Mouse (Mus musculus) myocyte (in vitro differentiated cells): ENCODE results near the gene Cers3. TPM values are rescaled to one million over a fixed set of nuclear protein-coding genes. Genes with fewer than 3 reads are reported as not detected.

Source experiments
- H3K27me3 ChIP-seq: one replicate; pipeline ENCODE4 v1.6.1; 2011; ENCODE audit not compliant: control insufficient read depth, insufficient read depth, insufficient read length
- H3K36me3 ChIP-seq: one replicate; pipeline ENCODE4 v1.6.1; 2011; ENCODE audit not compliant: control insufficient read depth, insufficient read depth
- H3K4me2 ChIP-seq: one replicate; pipeline ENCODE4 v1.6.1; 2011; ENCODE audit warnings: low read depth, control low read depth
- H3K4me3 ChIP-seq: one replicate; pipeline ENCODE4 v1.5.1; 2011; ENCODE audit warnings: mild to moderate bottlenecking, control low read depth, moderate library complexity
- H3K79me2 ChIP-seq: one replicate; pipeline ENCODE4 v1.6.1; 2011; ENCODE audit not compliant: control insufficient read depth, insufficient read depth
- H3ac ChIP-seq: one replicate; pipeline ENCODE4 v1.6.1; 2011; ENCODE audit not compliant: control insufficient read depth, insufficient read length
- CEBPB ChIP-seq: IDR thresholded peaks from 2 replicates; pipeline ENCODE4 v1.6.1; 2011; ENCODE audit warnings: mild to moderate bottlenecking, moderate library complexity; ENCODE audit not compliant: poor library complexity, insufficient read depth, severe bottlenecking
- E2F4 ChIP-seq: IDR thresholded peaks from one replicate; pipeline ENCODE4 v1.6.1; 2011; ENCODE audit warnings: mild to moderate bottlenecking, control low read depth, moderate library complexity; ENCODE audit not compliant: insufficient read depth
- MAX ChIP-seq: IDR thresholded peaks from one replicate; pipeline ENCODE4 v1.6.1; 2011; ENCODE audit warnings: low read depth, mild to moderate bottlenecking, control low read depth
- MYOD1 ChIP-seq, 3 experiments: IDR thresholded peaks; one replicate each; pipeline ENCODE4 v1.6.1; 2011; ENCODE audit warnings: control low read depth in 2 of 3, low read depth in 2 of 3, mild to moderate bottlenecking in 2 of 3, moderate library complexity in 1 of 3; ENCODE audit not compliant: insufficient read length in 2 of 3, control insufficient read depth in 1 of 3
- MYOG ChIP-seq, 3 experiments: IDR thresholded peaks; one replicate each; pipeline ENCODE4 v1.6.1; 2011; ENCODE audit warnings: control low read depth in 2 of 3, low read depth in 2 of 3, mild to moderate bottlenecking in 2 of 3; ENCODE audit not compliant: insufficient read length in 2 of 3, control insufficient read depth in 1 of 3, insufficient read depth in 1 of 3
- POLR2A ChIP-seq: IDR thresholded peaks from one replicate; pipeline ENCODE4 v1.6.1; 2011; ENCODE audit warnings: low read depth, mild to moderate bottlenecking, control low read depth, moderate library complexity; ENCODE audit not compliant: insufficient read length
- POLR2AphosphoS2 ChIP-seq: IDR thresholded peaks from one replicate; pipeline ENCODE4 v1.6.1; 2011; ENCODE audit warnings: low read depth, control low read depth; ENCODE audit not compliant: insufficient read length
- REST ChIP-seq: IDR thresholded peaks from one replicate; pipeline ENCODE4 v1.6.1; 2011; ENCODE audit warnings: mild to moderate bottlenecking, control low read depth, moderate library complexity; ENCODE audit not compliant: insufficient read depth, insufficient read length
- SRF ChIP-seq: IDR thresholded peaks from one replicate; pipeline ENCODE4 v1.6.1; 2011; ENCODE audit warnings: low read depth; ENCODE audit not compliant: control insufficient read depth, insufficient read length
- TCF12 ChIP-seq: IDR thresholded peaks from one replicate; pipeline ENCODE4 v1.6.1; 2011; ENCODE audit warnings: mild to moderate bottlenecking, control low read depth; ENCODE audit not compliant: poor library complexity, insufficient read depth, severe bottlenecking
- TCF3 ChIP-seq: IDR thresholded peaks from one replicate; pipeline ENCODE4 v1.6.1; 2011; ENCODE audit warnings: low read depth, control low read depth; ENCODE audit not compliant: insufficient read length
- USF1 ChIP-seq: IDR thresholded peaks from one replicate; pipeline ENCODE4 v1.6.1; 2011; ENCODE audit warnings: low read depth, mild to moderate bottlenecking, control low read depth, moderate library complexity
- polyA plus RNA-seq: library from polyadenylated mRNA; unstranded; fragments of >200 nt; fragmentation: generic; extraction: Trizol; gene quantifications from one replicate; pipeline ENCODE4 v1.2.1, GENCODE M21; 2012; ENCODE audit warnings: missing spikeins

Gene Cers3
- polyA plus RNA-seq, 1 experiment: 0.14 TPM

DNA sequence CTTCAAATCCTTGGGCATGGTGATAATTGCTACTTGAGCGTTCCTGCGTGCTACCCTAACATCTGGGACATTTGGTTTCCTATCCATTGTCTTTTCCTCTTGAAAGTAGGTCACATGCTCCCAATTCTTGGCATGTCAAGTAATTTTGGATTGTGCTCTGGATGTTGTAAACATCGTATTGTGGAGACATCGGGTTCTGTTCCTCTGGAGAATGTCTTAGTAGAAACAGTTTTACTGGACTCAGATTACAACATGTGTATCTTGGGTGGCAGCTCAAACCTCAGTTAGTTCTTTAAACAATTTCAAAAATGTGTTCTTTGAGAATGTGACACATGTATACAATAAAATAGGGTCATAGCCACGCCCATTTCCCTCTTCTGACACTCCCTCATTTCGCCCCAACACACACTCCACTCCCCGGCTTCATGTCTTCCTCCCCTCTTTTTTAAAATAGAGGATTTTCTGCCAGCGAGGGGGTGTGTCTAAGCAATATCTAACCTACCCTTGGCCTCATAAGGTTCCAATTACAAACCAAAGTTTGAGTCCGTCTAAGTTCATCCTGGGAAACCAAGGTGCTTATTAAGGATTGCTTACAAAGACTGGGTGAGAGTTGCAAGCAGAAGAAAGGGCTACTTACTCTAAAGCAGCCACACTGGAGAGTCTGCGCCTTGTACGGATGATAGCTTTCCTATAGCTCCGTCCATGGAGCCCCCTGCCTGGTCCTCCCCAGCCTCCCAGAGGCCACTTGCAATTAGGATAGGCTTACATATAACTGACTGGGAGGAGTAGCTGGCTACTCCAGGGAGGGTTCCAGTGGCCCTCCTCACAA lies 115.2 kb downstream of the Cers3 start:
- H3ac ChIP-seq: no peak overlapping the region
- H3K4me3 ChIP-seq: no peak overlapping the region
- H3K4me2 ChIP-seq: no peak overlapping the region
- H3K79me2 ChIP-seq: no peaks in the 10 kb centered on the region
- TF ChIP-seq TCF3 (no peak), MYOG (IDR thresholded peaks at IDR 0.05; ENCODE audit: control insufficient read depth in 1 of 3, insufficient read depth in 1 of 3, insufficient read length in 2 of 3, low read depth in 2 of 3) (no peak), CEBPB (no peak), REST (no peak), MYOD1 (IDR thresholded peaks at IDR 0.05; ENCODE audit: control insufficient read depth in 1 of 3, insufficient read length in 2 of 3, low read depth in 2 of 3) (no peak), POLR2AphosphoS2 (no peak), E2F4 (no peak), USF1 (no peak)
- H3K27me3 ChIP-seq: peaks cover 5% of the 10 kb centered on the region
- no peaks in the 10 kb centered on the region for H3K36me3 ChIP-seq

DNA sequence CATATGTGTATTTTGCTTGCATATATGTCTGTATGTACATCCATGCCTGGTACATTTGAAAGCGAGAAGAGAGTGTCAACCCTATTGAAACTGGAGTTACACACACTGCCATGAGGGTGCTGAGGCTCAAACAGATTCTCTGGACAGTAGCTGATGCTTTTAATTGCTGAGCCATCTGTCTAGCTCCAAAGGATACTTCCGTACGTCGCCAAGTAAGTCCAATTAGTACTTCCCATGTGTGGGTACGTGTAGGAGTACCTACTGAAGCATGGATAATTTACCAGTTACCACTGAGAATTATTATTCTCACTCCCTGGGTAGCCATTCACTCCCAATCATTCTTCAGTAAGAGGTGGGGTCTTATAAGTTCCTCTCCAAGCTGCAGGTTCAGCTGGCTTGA lies 115.9 kb downstream of the Cers3 start:
- TF ChIP-seq MAX (no peak), TCF12 (no peak), POLR2AphosphoS2 (no peak), REST (no peak), USF1 (no peak)
- Histone ChIP-seq H3K4me2 (no peak overlapping the region), H3K36me3 (no peaks in the 10 kb centered on the region), H3K4me3 (no peak overlapping the region), H3K27me3 (peaks cover under 1% of the 10 kb centered on the region), H3ac (no peak overlapping the region), H3K79me2 (no peaks in the 10 kb centered on the region)

DNA sequence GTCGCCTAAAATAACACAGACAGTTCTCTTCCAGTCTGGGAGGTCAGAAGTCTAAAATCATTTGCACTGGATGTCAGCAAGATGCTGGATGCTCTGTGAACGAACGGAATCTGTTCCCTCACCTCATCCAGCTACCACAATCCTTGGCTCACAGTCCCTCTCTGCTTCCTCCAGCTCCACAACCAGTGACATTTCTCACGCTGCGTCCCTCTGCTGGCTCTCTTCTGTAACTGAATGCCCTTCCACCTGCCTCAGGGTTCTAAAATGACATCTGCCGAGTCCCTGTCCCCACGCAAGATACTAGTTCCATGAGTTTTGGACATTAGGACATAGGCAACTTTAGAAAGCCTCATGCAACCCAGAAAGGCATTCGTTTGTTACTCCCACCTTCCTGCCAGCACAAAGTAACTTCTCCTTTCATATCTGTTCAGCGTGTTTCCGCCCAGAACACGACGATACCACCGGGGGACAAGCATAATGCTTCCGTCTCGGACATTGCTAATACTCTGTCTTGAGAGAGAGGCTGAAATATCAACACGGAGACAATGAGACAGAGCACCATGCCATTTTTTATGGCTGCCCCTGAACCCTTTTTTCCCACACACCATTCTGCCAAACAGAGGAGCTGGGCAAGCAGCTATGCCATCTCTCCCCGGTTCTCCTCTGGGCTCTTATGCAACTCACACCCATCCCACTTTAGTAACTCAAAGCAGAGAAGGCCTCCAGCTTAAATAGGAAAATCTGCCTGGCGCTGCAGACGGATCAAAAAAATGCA lies 123.8 kb downstream of the Cers3 start:
- no peaks in the 10 kb centered on the region for H3K36me3 ChIP-seq

DNA sequence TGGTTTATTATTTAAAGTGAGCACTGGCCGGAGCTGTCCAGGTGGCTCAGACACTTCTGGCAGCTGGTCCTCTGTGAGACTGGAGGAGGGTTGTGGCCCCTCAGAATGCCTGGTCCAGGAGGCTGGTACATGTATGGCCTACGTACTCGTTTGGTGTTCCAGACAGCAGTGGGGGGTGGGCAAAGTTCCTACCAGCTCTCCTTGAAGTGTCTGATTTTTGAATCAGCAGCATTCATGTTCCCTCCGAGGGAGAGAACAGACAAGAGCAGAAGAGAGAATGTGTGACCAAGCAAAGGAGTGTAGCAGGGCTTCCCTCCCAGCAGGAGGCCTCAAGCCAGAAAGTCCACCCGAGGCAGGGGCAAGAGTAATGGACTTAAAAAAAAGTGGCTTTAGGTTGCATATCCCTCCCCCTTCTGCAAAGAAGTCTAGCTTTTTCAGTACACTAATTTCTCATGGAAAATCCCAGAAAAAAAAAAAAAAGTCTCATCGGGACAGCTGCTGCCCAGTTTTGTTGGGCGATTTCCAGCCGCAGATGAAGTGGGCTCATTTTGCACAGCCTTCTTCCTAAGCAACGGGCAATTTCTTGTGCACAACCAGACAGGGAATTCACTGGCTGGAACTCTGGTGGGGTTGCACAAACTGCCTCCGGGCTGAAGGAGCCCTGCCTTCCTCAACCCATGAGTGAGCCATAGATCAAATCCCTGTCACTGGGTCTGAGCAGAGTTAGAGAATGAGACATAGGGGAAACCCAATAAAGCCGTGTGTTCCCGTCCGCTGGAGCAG lies 124.6 kb downstream of the Cers3 start:
- H3K36me3 ChIP-seq: no peaks in the 10 kb centered on the region
- no peak overlapping the region for H3K4me3 ChIP-seq
- H3ac ChIP-seq: no peak overlapping the region
- TF ChIP-seq POLR2AphosphoS2: no peak
- H3K79me2 ChIP-seq: no peaks in the 10 kb centered on the region
- H3K27me3 ChIP-seq: no peaks in the 10 kb centered on the region
- H3K4me2 ChIP-seq: no peak overlapping the region

More for the DNA sequence above, 123.8 kb downstream of the Cers3 start:
- no peak overlapping the region for H3ac ChIP-seq
- H3K4me2 ChIP-seq: no peak overlapping the region
- H3K27me3 ChIP-seq: no peaks in the 10 kb centered on the region
- H3K79me2 ChIP-seq: no peaks in the 10 kb centered on the region
- no peak for TF ChIP-seq E2F4
- no peak for TF ChIP-seq MYOD1 (IDR thresholded peaks at IDR 0.05; ENCODE audit: control insufficient read depth in 1 of 3, insufficient read length in 2 of 3, low read depth in 2 of 3)
- no peak for TF ChIP-seq POLR2A
- no peak for TF ChIP-seq CEBPB
- H3K4me3 ChIP-seq: no peak overlapping the region

DNA sequence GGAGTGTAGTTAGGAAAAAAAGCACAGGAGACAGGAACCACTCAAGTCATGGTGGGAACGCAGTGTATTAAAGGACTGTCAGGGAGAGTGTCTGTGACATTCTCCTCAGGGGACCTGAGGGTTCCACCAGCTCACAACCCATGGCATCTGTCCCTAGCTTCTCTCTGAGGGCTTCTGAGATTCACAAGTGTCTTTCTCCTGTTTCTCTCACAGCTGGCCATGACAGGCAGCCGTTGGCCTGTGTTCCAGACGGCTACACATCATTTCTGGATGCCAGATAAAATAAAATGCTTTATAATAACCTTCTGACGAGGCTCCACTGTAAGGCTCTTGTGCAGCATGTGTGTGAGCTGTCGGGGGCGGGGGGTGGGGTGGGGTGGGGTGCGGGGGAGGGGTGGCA lies 128.2 kb downstream of the Cers3 start:
- Histone ChIP-seq H3ac (no peak overlapping the region), H3K27me3 (peaks cover 10% of the 10 kb centered on the region), H3K4me3 (no peak overlapping the region), H3K4me2 (no peak overlapping the region), H3K79me2 (no peaks in the 10 kb centered on the region), H3K36me3 (no peaks in the 10 kb centered on the region)
- TF ChIP-seq TCF12 (no peak), TCF3 (no peak), REST (no peak), POLR2A (no peak), E2F4 (no peak), MYOD1 (IDR thresholded peaks at IDR 0.05; ENCODE audit: control insufficient read depth in 1 of 3, insufficient read length in 2 of 3, low read depth in 2 of 3) (no peak), MYOG (IDR thresholded peaks at IDR 0.05; ENCODE audit: control insufficient read depth in 1 of 3, insufficient read depth in 1 of 3, insufficient read length in 2 of 3, low read depth in 2 of 3) (no peak), POLR2AphosphoS2 (no peak), CEBPB (no peak), MAX (no peak), SRF (no peak), USF1 (no peak)
